ENCODE assay signal across 8 mouse cellular contexts in genomic region chr3:132207469-132207868, GRCm38 (mm10).
DNase-seq lines count a peak whose midpoint lies in the region; ATAC-seq lines count a peak whose summit lies in the region.

No protein-coding gene starts in this region.

- 26% methylated on average over 11 of the region's 11 CpGs for WGBS in liver, embryonic 12.5 days (ENCODE audit: insufficient replicate concordance)

- H3K27me3 ChIP-seq in liver, embryonic 12.5 days (replicated peaks) = no peaks in the 10 kb centered on the region

- H3K36me3 ChIP-seq in liver, embryonic 12.5 days = no peaks in the 10 kb centered on the region

- H3K4me2 ChIP-seq in liver, embryonic 12.5 days = no peak overlapping the region

- DNase-seq in liver = peak; percentile 39
- DNase-seq in brain, adult 2 months (ENCODE audit: low read depth, low spot score) = peak; percentile 63
- DNase-seq in frontal cortex, postnatal 25 days (ENCODE audit: low spot score in 2 of 2) = peak; percentile 14 to 40
- DNase-seq in kidney, postnatal 10 days = peak; percentile 83
- peak; percentile 68 for DNase-seq in lung, postnatal 10 days
- DNase-seq in right cerebral cortex, postnatal 14 days = peak; percentile 70
- DNase-seq in T-cell, adult 2 months (ENCODE audit: low spot score) = no peak

- ATAC-seq in liver, embryonic 12.5 days = no peak

- H3K27ac ChIP-seq in liver, embryonic 12.5 days = no peak overlapping the region

- no peaks in the 10 kb centered on the region for H3K4me1 ChIP-seq in liver, embryonic 12.5 days

- no peaks in the 10 kb centered on the region for H3K9me3 ChIP-seq in liver, embryonic 12.5 days (replicated peaks)

- H3K4me3 ChIP-seq in liver, embryonic 12.5 days = no peak overlapping the region

- H3K9ac ChIP-seq in liver, embryonic 12.5 days = no peak overlapping the region
